Mouse (Mus musculus): Measurements from ENCODE around the gene Gps1.

DNA sequence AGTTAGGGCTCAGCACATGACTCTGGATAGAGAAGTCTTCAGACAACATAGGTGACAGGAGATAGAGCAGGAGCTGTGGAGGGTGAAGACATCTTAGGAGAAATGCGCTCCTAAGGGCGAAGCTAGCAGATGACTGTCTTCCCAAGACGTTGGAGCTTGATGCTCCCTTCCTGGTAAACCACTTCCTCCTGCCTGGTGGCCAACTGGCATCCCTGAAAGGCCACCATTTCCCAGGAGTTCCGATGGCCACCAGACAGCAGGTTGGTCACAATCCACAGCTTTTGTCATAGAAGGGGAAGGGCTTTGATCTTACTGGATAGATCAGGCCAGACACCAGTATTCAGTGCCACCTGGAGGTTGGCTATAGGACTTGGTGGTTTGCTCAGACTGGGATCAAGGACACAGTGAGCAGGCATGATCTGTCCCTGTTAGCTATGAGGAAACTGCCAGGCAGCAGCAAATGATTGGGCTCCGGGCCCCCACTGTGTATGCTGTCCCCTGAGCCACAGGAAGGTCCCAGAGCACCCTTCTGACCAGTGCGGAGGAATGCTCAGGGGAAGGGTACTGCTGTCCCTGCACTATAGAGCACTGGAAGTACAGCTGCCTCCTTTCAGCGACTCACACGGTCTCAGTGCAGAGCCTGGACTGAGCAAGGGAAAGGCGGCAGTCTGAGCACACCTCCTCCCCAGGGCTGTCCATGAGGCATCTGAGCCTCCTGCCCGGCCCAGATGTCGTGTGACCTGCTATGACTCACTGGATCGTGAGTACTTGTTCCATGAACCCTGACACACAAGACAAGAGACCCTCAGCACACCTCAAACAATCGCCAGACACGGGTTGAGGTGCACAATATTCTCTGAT is 22.0 kb upstream of the Gps1 start:
- TF ChIP-seq GATA1 (IDR thresholded peaks at IDR 0.05; ENCODE audit: borderline replicate concordance, low read length) (no peak), FLI1 (IDR thresholded peaks at IDR 0.05; ENCODE audit: low read length) (no peak)
